Mouse (Mus musculus): ENCODE results near the gene Gpx8. TPM values are rescaled to one million over a fixed set of nuclear protein-coding genes. Genes with fewer than 3 reads are reported as not detected.

Gene Gpx8
- 2.7 and 2.8 TPM in 2 replicates for total RNA-seq (2014; rRNA removed)
- 0.20 and 0.22 TPM in 2 replicates for polyA plus RNA-seq (2012; rRNA removed)

- Histone ChIP-seq H3K79me2 (ENCODE audit: control insufficient read depth, insufficient read depth, low read length) (no peaks in the 10 kb centered on the region), H3K4me3 (ENCODE audit: insufficient read depth, low read depth, low read length) (peak within 1 kb of the TSS; percentile 43), H3K9ac (ENCODE audit: low read depth, low read length) (no peak within 1 kb of the TSS), H3K27ac (replicated peaks; ENCODE audit: insufficient read depth, low read depth, low read length) (no peak within 1 kb of the TSS), H3K4me1 (ENCODE audit: control insufficient read depth, insufficient read depth, low read length) (no peaks in the 10 kb centered on the region), H3K27me3 (ENCODE audit: control insufficient read depth, insufficient read depth, low read length) (no peaks in the 10 kb centered on the region), H3K36me3 (ENCODE audit: control insufficient read depth, insufficient read depth, low read length) (no peaks in the 10 kb centered on the region)
- TF ChIP-seq POLR2A (IDR thresholded peaks at IDR 0.05; ENCODE audit: extremely low read depth, insufficient read depth, low read length) (no peak), CTCF (IDR thresholded peaks at IDR 0.05; ENCODE audit: low read depth, low read length) (no peak)
- 9% methylated on average over 21 of the region's 21 CpGs for WGBS
- DNase-seq (ENCODE audit: extremely low read depth, low read depth, low spot score) = no peak
Observed at GRCm38 (mm10) chr13:113046211-113046883, at the start of gene Gpx8. Gpx8 (minus strand) TSS chr13:113046410.

DNA sequence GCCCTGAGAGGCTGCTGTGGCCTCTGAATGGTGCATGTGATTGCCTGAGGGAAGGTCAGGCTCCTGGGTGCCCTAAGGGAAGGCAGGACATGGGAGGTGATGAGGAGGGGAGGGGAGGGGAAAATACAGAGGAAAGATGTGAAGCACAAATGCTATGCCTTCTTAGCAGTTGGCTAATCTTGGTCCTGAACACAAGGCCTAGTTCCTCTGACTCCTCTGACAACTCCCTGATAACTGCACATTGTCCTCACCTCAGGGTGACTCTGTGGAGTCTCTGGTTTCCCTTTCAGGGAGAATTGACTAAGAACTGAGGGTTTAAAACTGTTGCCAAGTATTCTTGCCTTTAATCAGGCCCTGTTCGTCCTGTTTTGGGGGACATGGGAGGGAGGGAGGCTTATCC is 48.4 kb upstream of the Gpx8 start:
- no peak overlapping the region for H3K27ac ChIP-seq (replicated peaks; ENCODE audit: insufficient read depth, low read depth, low read length)
- H3K4me1 ChIP-seq (ENCODE audit: control insufficient read depth, insufficient read depth, low read length) = peaks cover 5% of the 10 kb centered on the region; the same call in 1 of the 2 replicates
- no peak overlapping the region for H3K9ac ChIP-seq (ENCODE audit: low read depth, low read length)
- H3K36me3 ChIP-seq (ENCODE audit: control insufficient read depth, insufficient read depth, low read length) = no peaks in the 10 kb centered on the region
- no peak for DNase-seq (ENCODE audit: extremely low read depth, low read depth, low spot score)
- H3K27me3 ChIP-seq (ENCODE audit: control insufficient read depth, insufficient read depth, low read length) = no peaks in the 10 kb centered on the region
- TF ChIP-seq POLR2A (IDR thresholded peaks at IDR 0.05; ENCODE audit: extremely low read depth, insufficient read depth, low read length) = no peak
- no peak for TF ChIP-seq CTCF (IDR thresholded peaks at IDR 0.05; ENCODE audit: low read depth, low read length)
- WGBS = 69% methylated on average over 1 of the region's 1 CpGs
- H3K4me3 ChIP-seq (ENCODE audit: insufficient read depth, low read depth, low read length) = no peak overlapping the region
- H3K79me2 ChIP-seq (ENCODE audit: control insufficient read depth, insufficient read depth, low read length) = no peaks in the 10 kb centered on the region

DNA sequence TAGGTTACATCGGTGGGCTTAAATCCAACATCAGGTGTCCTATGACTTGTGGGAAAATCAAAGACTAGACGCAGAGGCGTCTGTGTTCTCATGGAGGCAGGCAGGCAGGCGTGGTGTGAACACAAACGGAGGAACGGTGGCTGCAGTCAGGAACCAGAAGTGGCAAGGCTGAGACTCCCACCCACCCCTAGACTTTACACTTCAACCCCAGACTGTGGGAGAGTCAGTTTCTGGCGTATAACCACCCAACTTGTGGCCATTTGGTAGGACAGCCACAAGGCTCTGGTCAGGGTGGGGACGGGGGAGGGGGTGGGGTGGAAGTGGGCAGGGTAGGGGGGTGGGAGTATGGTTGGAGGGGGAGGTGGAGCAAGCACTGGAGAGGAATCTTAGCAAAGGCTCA is 44.3 kb upstream of the Gpx8 start:
- no peaks in the 10 kb centered on the region for H3K4me1 ChIP-seq (ENCODE audit: control insufficient read depth, insufficient read depth, low read length)
- no peak overlapping the region for H3K27ac ChIP-seq (replicated peaks; ENCODE audit: insufficient read depth, low read depth, low read length)
- no peaks in the 10 kb centered on the region for H3K36me3 ChIP-seq (ENCODE audit: control insufficient read depth, insufficient read depth, low read length)

DNA sequence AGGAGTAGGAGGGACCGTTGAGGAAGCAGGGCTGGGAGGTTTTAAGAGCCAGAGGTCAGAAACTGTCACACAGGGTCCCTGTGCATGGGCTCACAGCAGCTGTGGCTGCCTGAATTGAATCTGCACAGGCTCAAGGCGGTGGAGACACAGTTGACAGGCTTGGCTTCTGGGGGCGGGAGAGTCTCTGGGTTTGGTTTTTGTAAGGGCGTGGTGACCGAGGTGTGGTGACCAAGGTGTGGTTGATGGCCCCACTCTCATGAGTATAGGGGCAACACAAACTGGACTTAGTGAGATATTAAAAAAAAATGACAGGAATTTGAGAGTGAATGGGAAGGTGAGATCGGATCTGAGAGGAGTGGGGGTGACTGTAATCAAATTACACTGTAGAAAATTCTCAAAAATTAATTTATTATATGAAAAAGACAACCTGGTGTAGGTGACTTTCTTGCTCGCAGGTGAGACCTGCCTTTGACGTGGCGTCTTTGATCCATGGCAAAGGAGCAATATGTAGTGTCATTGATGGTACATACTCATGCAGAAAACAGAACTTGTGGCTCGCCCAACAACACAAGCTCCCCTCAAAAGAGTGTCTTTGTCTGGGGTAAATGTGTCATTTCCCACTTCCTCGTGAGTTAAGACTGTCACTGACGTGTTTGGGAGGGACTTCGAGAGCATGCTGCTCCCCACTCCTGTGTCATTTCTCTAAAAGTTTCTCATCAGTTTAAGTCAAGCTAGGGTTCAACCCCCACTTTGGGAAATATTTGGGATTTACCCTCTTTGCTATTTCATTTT is 41.2 kb upstream of the Gpx8 start:
- no peak overlapping the region for H3K9ac ChIP-seq (ENCODE audit: low read depth, low read length)
- no peaks in the 10 kb centered on the region for H3K79me2 ChIP-seq (ENCODE audit: control insufficient read depth, insufficient read depth, low read length)
- no peaks in the 10 kb centered on the region for H3K4me1 ChIP-seq (ENCODE audit: control insufficient read depth, insufficient read depth, low read length)
- WGBS = 82% methylated on average over 13 of the region's 13 CpGs
- H3K36me3 ChIP-seq (ENCODE audit: control insufficient read depth, insufficient read depth, low read length) = no peaks in the 10 kb centered on the region
- no peak for TF ChIP-seq CTCF (IDR thresholded peaks at IDR 0.05; ENCODE audit: low read depth, low read length)
- H3K27me3 ChIP-seq (ENCODE audit: control insufficient read depth, insufficient read depth, low read length) = no peaks in the 10 kb centered on the region; the same call in 1 of the 2 replicates
- no peak for DNase-seq (ENCODE audit: extremely low read depth, low read depth, low spot score)
- H3K27ac ChIP-seq (replicated peaks; ENCODE audit: insufficient read depth, low read depth, low read length) = no peak overlapping the region
- no peak overlapping the region for H3K4me3 ChIP-seq (ENCODE audit: insufficient read depth, low read depth, low read length)

More for the DNA sequence above, 44.3 kb upstream of the Gpx8 start:
- TF ChIP-seq POLR2A (IDR thresholded peaks at IDR 0.05; ENCODE audit: extremely low read depth, insufficient read depth, low read length) (no peak), CTCF (IDR thresholded peaks at IDR 0.05; ENCODE audit: low read depth, low read length) (no peak)
- H3K79me2 ChIP-seq (ENCODE audit: control insufficient read depth, insufficient read depth, low read length) = no peaks in the 10 kb centered on the region
- H3K9ac ChIP-seq (ENCODE audit: low read depth, low read length) = no peak overlapping the region
- 79% methylated on average over 8 of the region's 8 CpGs for WGBS
- H3K27me3 ChIP-seq (ENCODE audit: control insufficient read depth, insufficient read depth, low read length) = no peaks in the 10 kb centered on the region
- no peak overlapping the region for H3K4me3 ChIP-seq (ENCODE audit: insufficient read depth, low read depth, low read length)
- no peak for DNase-seq (ENCODE audit: extremely low read depth, low read depth, low spot score)

DNA sequence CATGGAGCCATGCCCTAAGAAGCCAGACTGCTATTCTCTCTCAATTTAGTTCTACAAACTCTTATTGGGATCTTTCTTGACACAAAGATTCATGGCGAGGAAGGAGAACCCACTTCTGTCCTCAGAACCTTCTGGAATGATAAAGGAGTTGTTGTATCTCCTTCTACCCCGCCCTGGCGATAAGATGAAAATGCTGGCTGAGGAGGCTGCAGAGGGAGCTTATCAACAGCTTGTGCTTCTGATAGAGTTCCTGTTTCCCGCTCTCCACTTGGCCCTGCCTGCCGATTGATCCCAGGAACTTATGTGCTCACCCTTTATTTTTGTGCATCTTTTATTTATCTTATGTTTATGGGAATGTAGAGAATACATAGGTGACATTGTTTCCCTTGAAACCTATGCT is 38.5 kb upstream of the Gpx8 start:
- H3K27ac ChIP-seq (replicated peaks; ENCODE audit: insufficient read depth, low read depth, low read length) = no peak overlapping the region
- H3K27me3 ChIP-seq (ENCODE audit: control insufficient read depth, insufficient read depth, low read length) = no peaks in the 10 kb centered on the region; the same call in 1 of the 2 replicates
- 56% methylated on average over 5 of the region's 5 CpGs for WGBS

More for the DNA sequence above, 38.5 kb upstream of the Gpx8 start:
- H3K36me3 ChIP-seq (ENCODE audit: control insufficient read depth, insufficient read depth, low read length) = no peaks in the 10 kb centered on the region
- H3K4me3 ChIP-seq (ENCODE audit: insufficient read depth, low read depth, low read length) = no peak overlapping the region
- H3K9ac ChIP-seq (ENCODE audit: low read depth, low read length) = no peak overlapping the region
- no peaks in the 10 kb centered on the region for H3K79me2 ChIP-seq (ENCODE audit: control insufficient read depth, insufficient read depth, low read length)
- no peaks in the 10 kb centered on the region for H3K4me1 ChIP-seq (ENCODE audit: control insufficient read depth, insufficient read depth, low read length)
- DNase-seq (ENCODE audit: extremely low read depth, low read depth, low spot score) = no peak
- TF ChIP-seq CTCF (IDR thresholded peaks at IDR 0.05; ENCODE audit: low read depth, low read length) (no peak), POLR2A (IDR thresholded peaks at IDR 0.05; ENCODE audit: extremely low read depth, insufficient read depth, low read length) (no peak)

All from liver, adult 2 months (tissue).